Mouse (Mus musculus) thymus, postnatal 10 days (tissue): ENCODE data around the gene Btg4.

Source experiments
- DNase-seq, 2 experiments: peaks; one replicate each; pipeline ENCODE4 v3.0.0; 2021; ENCODE audit warnings: low spot score in 2 of 2

Btg4 gene

GRCm38 (mm10) chr9:51165312-51166180 is 104.8 kb downstream of the Btg4 start, which contains the start of gene Gm32742:
Gene Gm32742 (minus strand): TSS chr9:51165517.
- no peak for DNase-seq

DNA sequence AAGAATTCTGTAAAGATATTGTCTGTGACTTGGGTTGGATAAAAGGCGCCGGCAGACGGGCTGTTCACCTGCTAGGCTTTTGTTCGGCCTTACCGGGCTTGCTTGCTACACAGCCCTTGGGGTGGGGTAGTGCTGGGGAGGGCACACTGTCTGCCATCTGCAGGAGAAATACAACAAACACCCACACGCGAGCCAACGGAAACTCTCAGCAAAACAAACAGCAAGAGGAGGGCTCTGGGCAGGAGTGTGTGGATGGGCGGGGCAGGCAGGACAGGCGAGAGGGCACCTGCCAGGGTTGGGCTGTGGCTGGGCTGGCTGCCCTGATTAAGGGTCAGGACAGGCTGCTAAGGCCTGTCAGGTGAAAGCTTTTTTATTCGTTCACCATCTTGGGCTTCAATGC is 107.3 kb downstream of the Btg4 start:
- DNase-seq, result peak; percentile 30 to 33

GRCm38 (mm10) chr9:51168698-51169097 is 108.0 kb downstream of the Btg4 start:
- DNase-seq, result no peak

DNA sequence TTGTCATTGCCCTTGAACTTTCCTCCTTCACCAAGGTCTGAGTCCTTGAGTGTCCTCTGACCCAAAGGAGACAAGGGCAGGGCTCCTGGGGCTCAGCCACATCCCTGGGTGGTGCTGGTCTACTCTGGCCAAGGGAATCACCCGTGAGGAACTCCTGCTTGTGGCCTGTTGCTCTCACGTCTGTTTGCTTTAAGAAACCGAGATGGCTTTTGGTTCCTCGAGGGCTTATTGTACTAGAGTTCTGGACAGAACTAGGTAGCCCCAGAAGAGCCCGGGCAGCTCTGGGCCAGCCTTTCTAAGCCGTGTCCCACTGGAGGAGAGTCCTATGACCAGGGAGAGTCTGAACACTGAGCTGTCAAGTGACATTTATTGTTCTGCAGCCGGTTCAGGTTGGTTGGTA is 108.4 kb downstream of the Btg4 start:
- DNase-seq, result no peak
